Mouse (Mus musculus): ENCODE measurements around the gene Ext2. TPM values are rescaled to one million over a fixed set of nuclear protein-coding genes. Genes with fewer than 3 reads are reported as not detected.
A peak's percentile ranks its signal among the peaks of the same experiment; 100 is the strongest.

The Ext2 gene
- polyA plus RNA-seq, 1 experiment from 2014 or later, result 75.1 TPM

DNA sequence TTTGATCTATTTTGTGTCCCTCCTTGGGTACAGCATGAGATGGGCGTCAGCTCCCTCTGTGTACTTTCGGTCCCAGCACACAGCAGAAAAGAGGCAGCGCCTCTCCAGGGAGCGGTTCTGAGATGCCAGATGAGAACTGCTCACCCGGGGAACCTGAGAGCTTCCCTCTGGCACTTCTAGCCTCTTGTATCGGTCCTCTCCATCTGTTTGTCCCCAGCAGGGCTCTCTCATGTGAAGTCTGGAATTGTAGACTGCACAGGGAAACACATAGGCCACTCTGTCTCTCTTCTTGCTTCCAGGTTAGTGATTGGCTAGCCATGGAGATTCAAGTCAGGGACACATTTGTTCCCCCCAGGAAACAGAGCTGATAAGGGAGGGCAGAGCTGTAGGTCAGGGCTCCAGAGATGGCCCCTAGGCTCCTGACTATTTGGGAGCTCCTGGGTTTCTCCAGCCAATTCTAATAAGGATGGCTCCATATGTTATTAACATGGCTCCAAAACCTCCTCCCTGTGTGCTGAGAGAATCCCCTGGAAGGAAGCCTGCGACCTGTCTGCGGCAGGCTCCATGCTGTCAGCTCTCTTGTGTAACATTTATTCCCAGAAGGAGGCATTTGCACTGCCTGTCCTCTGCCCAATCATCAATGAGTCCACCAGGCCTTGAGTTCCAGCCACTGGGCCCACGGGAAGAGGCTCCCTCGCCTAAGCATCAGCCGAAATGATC, 167.9 kb downstream of the Ext2 start:
- H3K4me3 ChIP-seq, result no peak overlapping the region
- no peak for ATAC-seq (ENCODE audit: low FRiP score, low read depth)
- no peak overlapping the region for H3K27ac ChIP-seq (replicated peaks)
- no peak overlapping the region for H3K9ac ChIP-seq
- peaks cover 26% of the 10 kb centered on the region for H3K27me3 ChIP-seq
- H3K4me2 ChIP-seq, result no peak overlapping the region
- WGBS, result 73% methylated on average over 11 of the region's 11 CpGs
- H3K36me3 ChIP-seq, result no peaks in the 10 kb centered on the region
- H3K4me1 ChIP-seq (replicated peaks), result no peaks in the 10 kb centered on the region
- H3K9me3 ChIP-seq, result no peaks in the 10 kb centered on the region

DNA sequence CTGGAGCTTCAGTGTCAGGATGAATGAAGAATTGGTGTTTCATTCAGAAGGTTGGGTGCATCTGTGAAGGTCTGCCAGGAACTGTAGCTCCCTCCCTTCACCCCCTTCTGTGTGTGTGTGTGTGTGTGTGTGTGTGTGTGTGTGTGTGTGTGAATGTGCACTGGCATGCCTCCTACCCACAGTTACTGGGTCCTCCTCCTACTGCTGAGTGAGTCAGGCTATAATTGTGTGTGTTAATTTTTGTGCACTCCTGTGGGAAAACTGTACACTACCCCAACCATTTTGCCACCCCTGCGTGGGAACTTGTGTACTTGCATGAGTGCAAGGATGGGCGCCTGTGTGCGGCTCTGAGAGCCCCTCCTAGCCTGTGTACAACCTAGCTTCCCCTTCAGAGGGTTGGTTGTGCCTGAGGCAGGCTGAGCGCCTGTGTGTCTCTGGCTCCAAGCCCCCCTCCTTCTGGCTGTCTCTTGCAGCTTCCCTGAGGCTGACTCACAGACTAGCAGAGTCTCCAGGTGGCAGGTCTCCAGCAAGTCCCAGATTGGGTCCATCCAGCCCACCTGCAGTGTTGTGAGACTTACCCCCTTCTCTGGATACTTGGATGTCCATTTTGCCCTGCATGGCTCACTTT, 173.0 kb downstream of the Ext2 start:
- no peak overlapping the region for H3K4me2 ChIP-seq
- no peak overlapping the region for H3K9ac ChIP-seq
- 0 out of 2 replicates have a peak, but pooled peaks have one; percentile 13 for ATAC-seq (ENCODE audit: low FRiP score, low read depth)
- H3K36me3 ChIP-seq, result no peaks in the 10 kb centered on the region
- no peak overlapping the region for H3K4me3 ChIP-seq
- peaks cover 7% of the 10 kb centered on the region; the same call in 1 of the 2 replicates for H3K4me1 ChIP-seq (replicated peaks)
- H3K27ac ChIP-seq (replicated peaks), result no peak overlapping the region
- no peaks in the 10 kb centered on the region for H3K9me3 ChIP-seq
- WGBS, result 26% methylated on average over 4 of the region's 4 CpGs
- peaks cover 58% of the 10 kb centered on the region for H3K27me3 ChIP-seq

DNA sequence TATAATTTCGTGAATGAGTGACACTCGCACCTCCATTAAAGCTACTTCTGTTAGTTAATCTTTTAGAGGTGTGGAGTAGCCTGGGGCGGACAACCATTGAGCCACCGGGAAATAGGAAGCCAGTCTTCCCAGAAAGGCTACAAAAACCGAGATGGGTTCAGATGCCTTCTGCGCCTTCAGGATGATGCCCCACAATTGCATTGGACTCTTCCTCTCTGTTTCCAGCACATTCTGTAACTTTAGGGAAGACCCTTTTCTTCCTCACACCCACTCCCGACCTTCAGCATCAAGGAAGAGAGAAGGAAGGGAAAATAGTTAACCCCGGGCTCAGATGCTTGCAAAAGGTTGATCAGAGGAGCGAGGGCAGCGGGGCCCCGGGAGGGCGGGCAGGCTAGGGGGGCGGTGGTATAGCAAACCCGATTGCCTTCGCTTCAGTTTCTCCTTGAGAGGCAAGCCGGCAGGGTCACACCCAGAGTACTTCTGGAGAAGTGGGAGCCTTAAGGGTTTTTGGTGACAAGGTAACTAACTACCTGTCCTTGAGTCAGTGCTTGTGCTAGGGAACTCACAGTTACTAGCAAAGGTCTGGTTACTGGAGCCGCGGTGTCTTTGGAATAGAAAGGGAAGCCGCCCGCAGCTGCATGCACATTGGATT, 174.3 kb downstream of the Ext2 start:
- no peak overlapping the region for H3K4me2 ChIP-seq
- WGBS, result 2% methylated on average over 20 of the region's 20 CpGs
- peaks cover 12% of the 10 kb centered on the region for H3K4me1 ChIP-seq (replicated peaks)
- H3K4me3 ChIP-seq, result no peak overlapping the region
- ATAC-seq (ENCODE audit: low FRiP score, low read depth), result no peak
- no peaks in the 10 kb centered on the region for H3K36me3 ChIP-seq
- no peaks in the 10 kb centered on the region for H3K9me3 ChIP-seq
- H3K27ac ChIP-seq (replicated peaks), result no peak overlapping the region
- peaks cover 70% of the 10 kb centered on the region for H3K27me3 ChIP-seq
- H3K9ac ChIP-seq, result no peak overlapping the region

DNA sequence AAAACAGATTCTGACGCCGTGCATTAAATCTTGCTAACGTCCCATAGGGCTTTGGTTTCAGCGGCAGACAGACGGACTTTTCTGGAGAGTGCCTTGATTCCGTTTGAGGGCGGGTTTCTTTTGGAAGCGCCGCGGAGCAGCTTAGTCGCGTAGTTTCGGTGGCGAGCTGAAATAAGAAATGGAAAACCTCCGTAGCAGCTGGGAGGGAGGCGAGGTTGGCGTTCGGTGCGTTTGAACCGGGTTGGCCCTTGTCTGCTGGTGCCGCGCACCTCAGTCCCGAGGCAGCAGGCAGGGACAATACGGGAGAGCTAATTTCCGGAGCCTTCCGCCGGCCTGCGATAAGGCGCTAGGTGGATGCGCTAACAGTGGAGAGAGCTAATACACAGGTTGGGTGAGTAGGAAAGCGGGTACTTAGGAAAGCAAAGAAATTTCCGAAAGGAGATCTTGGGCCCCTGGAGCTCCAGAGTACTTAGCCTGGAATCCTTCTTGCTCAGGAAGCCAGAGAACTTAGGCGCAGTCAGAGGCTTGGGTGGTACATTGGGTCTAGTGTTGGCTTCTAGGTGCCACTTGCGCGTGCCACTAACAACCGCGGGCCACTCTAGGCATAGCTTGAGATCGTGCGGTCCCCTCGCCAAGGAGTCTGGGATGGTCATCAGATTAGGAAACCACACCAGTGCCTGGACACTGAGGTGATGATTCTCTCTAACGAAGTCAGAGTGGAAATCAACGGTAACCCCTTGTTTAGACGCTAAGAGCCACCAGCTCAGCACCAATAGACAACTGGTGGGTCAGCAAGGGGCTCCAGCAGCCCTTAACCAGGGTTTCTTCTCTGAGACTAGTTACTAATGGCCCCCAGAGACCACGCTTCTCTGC, 175.1 kb downstream of the Ext2 start:
- Histone ChIP-seq H3K4me3 (no peak overlapping the region), H3K4me2 (peak overlapping the region; percentile 10; the same call in 1 of the 2 replicates), H3K27ac (replicated peaks) (no peak overlapping the region), H3K36me3 (no peaks in the 10 kb centered on the region), H3K9me3 (no peaks in the 10 kb centered on the region), H3K4me1 (replicated peaks) (peaks cover 20% of the 10 kb centered on the region), H3K9ac (no peak overlapping the region), H3K27me3 (peaks cover 72% of the 10 kb centered on the region)
- no peak for ATAC-seq (ENCODE audit: low FRiP score, low read depth)
- 2% methylated on average over 44 of the region's 44 CpGs for WGBS

DNA sequence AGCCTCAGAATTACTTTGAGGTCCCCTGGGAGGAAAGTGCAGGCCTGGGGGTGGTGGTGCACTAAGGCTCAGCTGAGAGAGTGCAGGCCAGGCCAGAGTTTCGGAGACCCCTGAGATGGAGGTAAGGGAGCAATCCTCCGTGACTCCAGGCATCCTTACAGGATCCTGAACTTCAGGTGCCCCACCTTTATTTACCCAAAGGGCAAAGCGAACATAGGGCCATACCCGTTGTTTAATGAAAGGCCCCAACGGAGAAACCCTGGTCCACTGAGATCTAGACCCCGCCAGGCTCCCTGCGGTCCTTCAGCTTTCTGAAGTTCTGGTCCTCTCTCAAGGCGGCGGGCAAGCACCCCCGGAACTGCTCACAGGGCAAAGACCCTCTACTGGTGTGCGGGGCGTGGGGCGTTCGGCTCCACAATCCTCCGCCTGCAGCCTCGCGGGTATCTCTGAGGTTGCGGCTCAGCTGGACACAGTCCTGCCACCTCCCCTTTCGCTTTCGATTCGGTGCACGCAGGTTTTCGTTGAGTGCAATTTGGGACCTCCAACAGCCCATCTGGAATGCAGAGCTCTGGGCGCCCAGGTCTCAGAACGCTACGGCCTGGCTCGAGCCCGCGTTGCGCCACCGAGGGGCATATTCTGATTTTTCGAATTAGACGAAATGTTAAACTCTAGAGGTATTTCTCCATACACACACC, 176.6 kb downstream of the Ext2 start:
- Histone ChIP-seq H3K27ac (replicated peaks) (no peak overlapping the region), H3K4me1 (replicated peaks) (peaks cover 20% of the 10 kb centered on the region), H3K4me2 (0 out of 2 replicates have a peak overlapping the region, but pooled peaks have one; percentile 23), H3K9ac (no peak overlapping the region), H3K27me3 (peaks cover 76% of the 10 kb centered on the region), H3K4me3 (peak overlapping the region; percentile 14), H3K9me3 (no peaks in the 10 kb centered on the region), H3K36me3 (no peaks in the 10 kb centered on the region)
- 5% methylated on average over 33 of the region's 33 CpGs for WGBS
- ATAC-seq (ENCODE audit: low FRiP score, low read depth), result no peak

DNA sequence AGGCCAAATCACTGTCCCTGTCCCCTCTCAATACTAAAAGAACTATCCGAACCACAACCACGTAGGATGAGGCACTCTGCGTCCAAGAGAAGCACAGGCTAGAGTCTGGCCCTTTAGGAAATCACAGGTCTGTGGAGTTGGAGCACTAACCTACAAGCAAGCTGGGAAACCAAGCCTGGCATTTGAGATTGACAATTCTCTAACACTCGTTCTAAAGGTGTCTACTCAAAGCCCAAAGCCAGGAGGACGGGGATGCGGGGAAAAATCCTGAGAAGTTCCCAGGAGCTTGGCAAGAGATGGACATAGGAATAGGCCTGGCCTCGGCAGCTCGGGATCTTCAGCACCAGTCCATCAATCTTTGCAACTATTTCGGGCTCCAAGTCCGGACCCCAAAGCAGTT, 177.2 kb downstream of the Ext2 start:
- H3K36me3 ChIP-seq, result no peaks in the 10 kb centered on the region
- ATAC-seq (ENCODE audit: low FRiP score, low read depth), result no peak
- peaks cover 20% of the 10 kb centered on the region for H3K4me1 ChIP-seq (replicated peaks)
- H3K4me2 ChIP-seq, result no peak overlapping the region
- H3K27me3 ChIP-seq, result peaks cover 76% of the 10 kb centered on the region
- WGBS, result 18% methylated on average over 10 of the region's 10 CpGs
- H3K9ac ChIP-seq, result no peak overlapping the region
- H3K27ac ChIP-seq (replicated peaks), result no peak overlapping the region
- no peaks in the 10 kb centered on the region for H3K9me3 ChIP-seq
- no peak overlapping the region for H3K4me3 ChIP-seq

DNA sequence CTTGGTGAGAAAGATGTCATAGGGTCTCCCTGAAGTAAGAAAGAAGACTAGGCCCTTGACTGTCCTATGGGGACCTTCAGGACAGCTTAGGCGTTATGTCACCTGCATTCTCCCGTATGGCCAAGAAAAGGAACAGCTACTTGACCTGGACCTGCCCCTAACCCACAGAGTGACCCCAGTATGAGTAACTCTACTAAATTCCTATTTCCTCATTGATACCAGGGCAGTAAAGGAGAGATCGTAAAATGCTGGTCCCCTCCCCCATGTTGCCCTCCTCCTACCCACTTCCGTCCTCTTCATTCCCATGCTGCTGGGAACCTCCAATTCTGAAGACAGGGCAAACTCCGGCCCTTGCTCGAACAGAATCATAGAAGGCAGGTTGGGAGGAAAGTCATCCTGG, 177.6 kb downstream of the Ext2 start:
- no peak for ATAC-seq (ENCODE audit: low FRiP score, low read depth)
- no peaks in the 10 kb centered on the region for H3K36me3 ChIP-seq
- peaks cover 76% of the 10 kb centered on the region for H3K27me3 ChIP-seq
- 18% methylated on average over 6 of the region's 6 CpGs for WGBS
- H3K9ac ChIP-seq, result no peak overlapping the region
- H3K4me1 ChIP-seq (replicated peaks), result peaks cover 20% of the 10 kb centered on the region
- no peak overlapping the region for H3K4me3 ChIP-seq
- H3K9me3 ChIP-seq, result no peaks in the 10 kb centered on the region
- no peak overlapping the region for H3K27ac ChIP-seq (replicated peaks)
- H3K4me2 ChIP-seq, result no peak overlapping the region

DNA sequence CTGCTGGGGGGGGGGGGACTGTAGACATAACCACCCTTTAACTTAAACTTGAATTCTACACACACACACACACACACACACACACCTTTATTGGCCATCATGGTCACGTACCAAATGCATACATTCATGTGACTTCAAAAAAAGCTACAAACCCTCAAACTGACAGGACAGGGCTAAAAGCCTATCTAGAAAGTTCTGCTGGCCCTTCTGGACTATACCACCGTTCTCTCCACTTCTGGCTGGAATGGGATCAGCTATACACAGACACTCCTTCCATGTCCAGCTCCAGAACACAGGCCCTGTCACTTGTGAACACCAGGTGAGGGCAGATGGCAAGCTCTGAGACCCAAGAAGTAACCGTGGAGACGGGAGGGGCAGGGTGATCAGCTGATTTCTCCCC, 178.1 kb downstream of the Ext2 start:
- 27% methylated on average over 4 of the region's 4 CpGs for WGBS
- H3K27me3 ChIP-seq, result peaks cover 76% of the 10 kb centered on the region

DNA sequence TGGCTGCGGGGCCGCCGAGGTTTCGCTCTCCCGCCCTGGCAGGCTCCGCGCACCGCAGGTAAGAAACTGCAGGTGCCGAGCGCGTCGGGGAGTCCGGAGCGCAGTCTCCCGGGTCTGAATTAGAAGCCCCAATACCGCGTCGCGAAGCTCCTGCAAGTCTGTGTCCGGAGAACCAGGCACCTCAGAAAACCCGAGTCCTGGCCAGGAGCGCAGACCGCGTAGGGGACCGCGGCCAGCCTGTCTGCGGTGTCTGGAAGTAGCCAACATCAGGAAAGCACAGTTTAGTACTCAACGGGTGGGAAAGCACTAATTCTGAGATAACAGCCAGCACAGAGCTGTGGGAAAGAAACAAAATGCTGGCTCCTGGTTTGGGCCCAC, 179.0 kb downstream of the Ext2 start:
- Histone ChIP-seq H3K27me3 (peaks cover 74% of the 10 kb centered on the region), H3K4me3 (peak overlapping the region; percentile 24), H3K4me2 (peak overlapping the region; percentile 48), H3K36me3 (no peaks in the 10 kb centered on the region), H3K9ac (no peak overlapping the region), H3K9me3 (no peaks in the 10 kb centered on the region), H3K4me1 (replicated peaks) (peaks cover 20% of the 10 kb centered on the region), H3K27ac (replicated peaks) (no peak overlapping the region)
- WGBS, result under 1% methylated on average over 28 of the region's 28 CpGs
- ATAC-seq (ENCODE audit: low FRiP score, low read depth), result no peak

More for the DNA sequence above, 178.1 kb downstream of the Ext2 start:
- Histone ChIP-seq H3K4me3 (no peak overlapping the region), H3K9ac (no peak overlapping the region), H3K4me1 (replicated peaks) (peaks cover 20% of the 10 kb centered on the region), H3K9me3 (no peaks in the 10 kb centered on the region), H3K27ac (replicated peaks) (no peak overlapping the region), H3K36me3 (no peaks in the 10 kb centered on the region), H3K4me2 (no peak overlapping the region)
- no peak for ATAC-seq (ENCODE audit: low FRiP score, low read depth)

DNA sequence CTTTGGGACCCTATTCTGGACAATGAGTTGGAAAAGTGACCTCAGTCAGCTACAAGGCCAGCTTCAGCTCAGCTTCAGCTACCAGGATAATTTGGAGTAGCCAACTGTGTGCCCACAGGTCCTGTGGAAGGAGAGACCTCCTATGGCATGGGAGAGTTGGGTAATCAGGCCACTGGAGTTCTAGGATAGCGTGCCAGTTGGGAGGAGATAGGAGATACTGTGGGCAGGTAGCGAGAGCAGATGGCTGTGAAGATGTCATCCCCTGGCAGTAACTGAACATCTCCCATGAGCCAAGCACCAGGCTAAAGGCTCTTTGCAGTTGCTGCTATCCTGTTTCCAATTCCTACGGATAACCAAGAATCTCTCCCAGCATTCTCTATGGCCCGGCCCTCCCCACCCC, 187.8 kb downstream of the Ext2 start:
- Histone ChIP-seq H3K4me2 (no peak overlapping the region), H3K4me1 (replicated peaks) (no peaks in the 10 kb centered on the region), H3K9ac (no peak overlapping the region), H3K27me3 (peaks cover 25% of the 10 kb centered on the region), H3K27ac (replicated peaks) (no peak overlapping the region), H3K36me3 (no peaks in the 10 kb centered on the region), H3K9me3 (no peaks in the 10 kb centered on the region), H3K4me3 (no peak overlapping the region)
- no peak for ATAC-seq (ENCODE audit: low FRiP score, low read depth)
- 91% methylated on average over 4 of the region's 4 CpGs for WGBS

DNA sequence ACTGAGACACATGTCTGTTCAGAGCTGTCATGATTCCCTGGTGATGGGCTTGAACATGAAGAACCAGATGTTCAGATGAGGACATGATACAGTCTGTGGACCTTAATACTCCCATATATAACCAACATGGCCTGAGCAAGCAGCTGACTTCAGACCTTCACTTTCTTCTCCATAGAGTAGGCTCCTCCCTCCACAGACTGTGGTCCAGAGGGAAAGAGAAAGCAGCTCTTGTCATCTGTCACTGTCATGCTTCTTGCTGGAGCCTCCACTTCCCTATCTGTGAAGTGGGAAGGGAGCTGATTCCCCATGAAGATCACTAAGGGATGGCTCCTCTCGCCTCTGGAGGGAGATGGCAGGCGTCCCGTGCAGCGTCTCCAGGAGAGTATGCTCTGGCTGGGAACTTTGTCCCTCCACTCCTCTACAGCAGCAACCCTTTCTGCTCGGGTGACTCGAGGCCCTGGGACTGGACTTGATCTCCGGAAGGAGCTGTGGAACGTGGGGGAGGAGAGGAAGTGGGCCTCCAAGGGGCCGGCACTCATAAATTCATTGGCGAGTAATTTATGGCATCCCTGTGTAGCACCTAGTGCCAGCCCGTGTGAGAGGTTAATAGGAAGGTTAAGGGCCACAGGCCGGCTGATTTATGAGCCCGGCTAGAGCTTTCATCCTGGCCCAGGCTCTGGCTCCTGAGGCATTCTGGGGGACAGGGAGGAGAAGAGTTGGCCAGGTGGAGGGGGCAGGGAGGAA, 197.5 kb downstream of the Ext2 start:
- H3K4me2 ChIP-seq, result no peak overlapping the region
- H3K27me3 ChIP-seq, result no peaks in the 10 kb centered on the region
- no peaks in the 10 kb centered on the region for H3K4me1 ChIP-seq (replicated peaks)
- ATAC-seq (ENCODE audit: low FRiP score, low read depth), result no peak
- no peak overlapping the region for H3K27ac ChIP-seq (replicated peaks)
- no peaks in the 10 kb centered on the region for H3K36me3 ChIP-seq
- no peak overlapping the region for H3K9ac ChIP-seq
- no peak overlapping the region for H3K4me3 ChIP-seq
- H3K9me3 ChIP-seq, result no peaks in the 10 kb centered on the region
- 80% methylated on average over 13 of the region's 13 CpGs for WGBS

Measured in hindbrain, embryonic 15.5 days (tissue).